Mouse (Mus musculus) hindbrain, embryonic 14.5 days (tissue): ENCODE data around the gene Nutm2. TPM values are rescaled to one million over a fixed set of nuclear protein-coding genes. Genes with fewer than 3 reads are reported as not detected.
"Not testable (repeated sequence)": the region's sequence is repeated elsewhere in the genome, so short reads cannot be mapped to it uniquely, and the experiment has no call there.

Experiments
- ATAC-seq: fragments of 200-750 bp; cut with Nextera tagmentation; 2 replicates; pipeline ENCODE4 v1.8.0; 2017; ENCODE audit warnings: moderate number of reproducible peaks, mild to moderate bottlenecking, moderate TSS enrichment, moderate library complexity; ENCODE audit not compliant: low FRiP score
- DNase-seq: peaks from one replicate; pipeline ENCODE4 v3.0.0-alpha.2; 2015; ENCODE audit warnings: low spot score
- H3K27ac ChIP-seq: fragments of 300-500 bp; sonication (generic); 2 replicates; pipeline ENCODE4 v1.5.1; 2014; ENCODE audit warnings: mild to moderate bottlenecking, moderate library complexity
- H3K27me3 ChIP-seq: fragments of 300-500 bp; sonication (generic); 2 replicates; pipeline ENCODE4 v1.6.1; 2014; ENCODE audit warnings: mild to moderate bottlenecking, low read length, mixed read lengths; ENCODE audit not compliant: control insufficient read depth, insufficient read depth
- H3K36me3 ChIP-seq: fragments of 300-500 bp; sonication (generic); replicated peaks from 2 replicates; pipeline ENCODE4 v1.6.1; 2014; ENCODE audit not compliant: control insufficient read depth, insufficient read depth
- H3K4me1 ChIP-seq: fragments of 300-500 bp; sonication (generic); replicated peaks from 2 replicates; pipeline ENCODE4 v1.6.1; 2014; ENCODE audit warnings: antibody characterized with exemption, low read length, mixed read lengths; ENCODE audit not compliant: control insufficient read depth, insufficient read depth
- H3K4me2 ChIP-seq: fragments of 300-500 bp; sonication (generic); replicated peaks from 2 replicates; pipeline ENCODE4 v1.6.1; 2014; ENCODE audit warnings: mild to moderate bottlenecking, moderate library complexity
- H3K4me3 ChIP-seq: fragments of 300-500 bp; sonication (generic); replicated peaks from 2 replicates; pipeline ENCODE4 v1.5.1; 2014; ENCODE audit warnings: mild to moderate bottlenecking, low read length
- H3K9ac ChIP-seq: fragments of 300-500 bp; sonication (generic); 2 replicates; pipeline ENCODE4 v1.6.1; 2014
- H3K9me3 ChIP-seq: fragments of 300-500 bp; sonication (generic); 2 replicates; pipeline ENCODE4 v1.6.1; 2016; ENCODE audit warnings: low read length; ENCODE audit not compliant: control insufficient read depth
- WGBS: fragments of 180-500 bp; shearing (Covaris S2); extraction: QIAGEN DNeasy Blood & Tissue Kit; methylation state at CpG from one replicate; pipeline ENCODE4 v1.1.7; 2014; 5-methylcytosine and 5-hydroxymethylcytosine counted together
- polyA plus RNA-seq: library from polyadenylated mRNA; unstranded; fragments of >200 nt; fragmentation: Nextera tagmentation; extraction: Ambion mirVana; gene quantifications from 2 replicates; pipeline ENCODE4 v1.2.1, GENCODE M21; 2014

The Nutm2 gene
- polyA plus RNA-seq, result not detected in 2 replicates

DNA sequence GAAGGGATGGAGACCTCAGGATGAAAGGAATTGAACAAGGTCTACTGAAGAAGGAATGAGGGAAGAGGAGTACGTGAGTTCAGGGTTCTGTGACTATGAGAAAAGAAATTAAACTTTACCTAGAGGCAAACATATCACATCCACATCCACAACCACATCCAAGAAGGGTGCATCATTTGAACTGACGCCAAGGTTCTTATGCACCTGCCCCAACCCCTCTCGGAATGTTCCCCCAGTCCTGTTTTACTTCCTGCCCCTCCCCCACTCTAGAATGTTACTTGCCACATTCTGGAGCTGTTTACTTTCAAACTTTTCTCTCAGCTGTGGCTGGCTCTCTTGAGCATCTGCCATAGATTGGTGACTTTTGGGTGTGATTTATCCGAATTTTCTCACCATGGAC is at the start of gene Nutm2:
Nutm2 (plus strand) TSS at position 301 of the 400 bp plus-strand sequence.
- ATAC-seq, result no peak
- 88% methylated on average over 4 of the region's 4 CpGs for WGBS

GRCm38 (mm10) chr13:50417389-50418183 is 49.5 kb upstream of the Nutm2 start, which contains the start of gene Fbxw17:
Gene Fbxw17 (plus strand): TSS chr13:50417864.
- 12% methylated on average over 35 of the region's 35 CpGs for WGBS
- peak within 1 kb of the TSS; percentile 89 for H3K9ac ChIP-seq

More for the DNA sequence above, at the start of gene Nutm2:
- Histone ChIP-seq H3K9ac (no peak within 1 kb of the TSS), H3K36me3 (no peaks in the 10 kb centered on the region), H3K4me3 (no peak within 1 kb of the TSS), H3K4me1 (no peaks in the 10 kb centered on the region), H3K9me3 (no peaks in the 10 kb centered on the region), H3K4me2 (no peak within 1 kb of the TSS), H3K27ac (no peak within 1 kb of the TSS), H3K27me3 (no peaks in the 10 kb centered on the region)
- DNase-seq, result no peak

GRCm38 (mm10) chr13:50418421-50418820 is 48.7 kb upstream of the Nutm2 start:
- Histone ChIP-seq H3K4me1 (peaks cover 15% of the 10 kb centered on the region), H3K36me3 (peaks cover 27% of the 10 kb centered on the region), H3K4me3 (peak overlapping the region; percentile 80), H3K4me2 (peak overlapping the region; percentile 59), H3K27me3 (no peaks in the 10 kb centered on the region), H3K27ac (no peak overlapping the region; the same call in 1 of the 2 replicates), H3K9ac (peak overlapping the region; percentile 89), H3K9me3 (no peaks in the 10 kb centered on the region)
- ATAC-seq (no peak), DNase-seq (no peak)
- 44% methylated on average over 3 of the region's 3 CpGs for WGBS

More at GRCm38 (mm10) chr13:50417389-50418183, 49.5 kb upstream of the Nutm2 start, which contains the start of gene Fbxw17:
- H3K36me3 ChIP-seq, result peaks cover 19% of the 10 kb centered on the region
- peak; percentile 98 for ATAC-seq
- H3K4me2 ChIP-seq, result peak within 1 kb of the TSS; percentile 59
- peak within 1 kb of the TSS; percentile 81 for H3K27ac ChIP-seq
- DNase-seq, result peak; percentile 82
- H3K4me1 ChIP-seq, result peaks cover 15% of the 10 kb centered on the region
- H3K9me3 ChIP-seq, result no peaks in the 10 kb centered on the region
- no peaks in the 10 kb centered on the region for H3K27me3 ChIP-seq
- H3K4me3 ChIP-seq, result peak within 1 kb of the TSS; percentile 80

DNA sequence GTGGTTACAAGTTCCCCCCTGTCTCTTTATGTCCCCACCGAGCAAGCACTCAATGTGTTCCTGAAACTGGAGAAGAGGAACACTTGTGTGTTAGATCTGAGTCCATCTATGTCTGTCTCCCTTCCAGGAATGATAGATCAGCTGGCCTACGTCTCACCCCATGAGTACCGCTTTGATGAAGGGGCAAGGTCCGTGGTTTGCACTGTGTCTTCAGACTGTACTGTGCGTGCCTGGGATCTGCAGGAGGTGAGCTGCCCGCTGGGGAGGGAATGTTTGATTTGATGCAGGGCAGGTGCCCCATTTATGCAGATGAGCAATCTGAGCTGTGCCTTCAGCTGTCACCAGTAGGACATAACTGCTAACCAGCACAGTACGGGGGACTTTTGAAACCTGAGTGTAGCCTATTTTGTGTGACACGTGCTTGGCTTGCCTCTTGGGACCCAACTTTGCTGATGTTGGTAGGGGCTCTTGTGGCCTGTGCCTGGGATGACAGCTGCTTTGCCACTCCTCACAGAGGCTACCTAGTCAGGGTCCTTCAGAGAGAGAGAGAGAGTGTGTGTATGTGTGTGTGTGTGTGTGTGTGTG is 43.4 kb upstream of the Nutm2 start:
- Histone ChIP-seq H3K9me3 (no peaks in the 10 kb centered on the region), H3K9ac (no peak overlapping the region), H3K4me2 (no peak overlapping the region), H3K4me3 (no peak overlapping the region), H3K36me3 (peaks cover 78% of the 10 kb centered on the region), H3K27ac (no peak overlapping the region), H3K4me1 (peaks cover 5% of the 10 kb centered on the region), H3K27me3 (no peaks in the 10 kb centered on the region)
- ATAC-seq (no peak), DNase-seq (no peak)
- 89% methylated on average over 8 of the region's 8 CpGs for WGBS

- DNase-seq, result no peak
Observed at GRCm38 (mm10) chr13:50424517-50424916, 42.6 kb upstream of the Nutm2 start.

GRCm38 (mm10) chr13:50426686-50427085 is 40.4 kb upstream of the Nutm2 start:
- H3K36me3 ChIP-seq, result peaks cover 90% of the 10 kb centered on the region
- WGBS, result 93% methylated on average over 4 of the region's 4 CpGs

More at GRCm38 (mm10) chr13:50424517-50424916, 42.6 kb upstream of the Nutm2 start:
- no peak overlapping the region for H3K4me3 ChIP-seq
- no peaks in the 10 kb centered on the region for H3K9me3 ChIP-seq
- no peaks in the 10 kb centered on the region for H3K27me3 ChIP-seq
- H3K36me3 ChIP-seq, result peaks cover 86% of the 10 kb centered on the region
- WGBS, result 92% methylated on average over 2 of the region's 2 CpGs
- H3K27ac ChIP-seq, result no peak overlapping the region
- H3K4me2 ChIP-seq, result no peak overlapping the region
- no peak for ATAC-seq
- H3K4me1 ChIP-seq, result no peaks in the 10 kb centered on the region
- no peak overlapping the region for H3K9ac ChIP-seq

GRCm38 (mm10) chr13:50443812-50444211 is 23.3 kb upstream of the Nutm2 start, which contains the start of gene Gm47429:
Gene Gm47429 (minus strand): TSS chr13:50443912.
- H3K4me2 ChIP-seq, result no peak within 1 kb of the TSS
- no peaks in the 10 kb centered on the region for H3K4me1 ChIP-seq
- ATAC-seq (no peak), DNase-seq (no peak)
- no peaks in the 10 kb centered on the region for H3K36me3 ChIP-seq
- no peaks in the 10 kb centered on the region for H3K27me3 ChIP-seq
- no peak within 1 kb of the TSS for H3K4me3 ChIP-seq
- 90% methylated on average over 2 of the region's 2 CpGs for WGBS
- no peak within 1 kb of the TSS for H3K9ac ChIP-seq
- no peak within 1 kb of the TSS for H3K27ac ChIP-seq
- H3K9me3 ChIP-seq, result no peaks in the 10 kb centered on the region

More at GRCm38 (mm10) chr13:50426686-50427085, 40.4 kb upstream of the Nutm2 start:
- H3K4me1 ChIP-seq, result no peaks in the 10 kb centered on the region
- no peak overlapping the region for H3K4me2 ChIP-seq
- ATAC-seq, result no peak
- H3K27me3 ChIP-seq, result no peaks in the 10 kb centered on the region
- DNase-seq, result no peak
- no peak overlapping the region for H3K27ac ChIP-seq
- no peak overlapping the region for H3K4me3 ChIP-seq
- H3K9ac ChIP-seq, result no peak overlapping the region
- H3K9me3 ChIP-seq, result no peaks in the 10 kb centered on the region

- WGBS, result 62% methylated on average over 4 of the region's 4 CpGs
- H3K9me3 ChIP-seq, result no peaks in the 10 kb centered on the region
- H3K36me3 ChIP-seq, result no peaks in the 10 kb centered on the region
- H3K27me3 ChIP-seq, result no peaks in the 10 kb centered on the region
- no peak overlapping the region for H3K4me3 ChIP-seq
- H3K4me2 ChIP-seq, result no peak overlapping the region
- ATAC-seq (no peak), DNase-seq (no peak)
- H3K27ac ChIP-seq, result no peak overlapping the region
- no peaks in the 10 kb centered on the region for H3K4me1 ChIP-seq
- no peak overlapping the region for H3K9ac ChIP-seq
Observed at GRCm38 (mm10) chr13:50445261-50445660, 21.8 kb upstream of the Nutm2 start.

GRCm38 (mm10) chr13:50452266-50452665 is 14.8 kb upstream of the Nutm2 start:
- H3K4me1 ChIP-seq, H3K27me3 ChIP-seq, DNase-seq, ATAC-seq, H3K9ac ChIP-seq, H3K36me3 ChIP-seq, H3K4me3 ChIP-seq, H3K27ac ChIP-seq, H3K9me3 ChIP-seq, H3K4me2 ChIP-seq: not testable (repeated sequence)
- 76% methylated on average over 9 of the region's 9 CpGs for WGBS
